Mouse (Mus musculus) hindbrain, postnatal 0 days (tissue): ENCODE results near the gene Dis3l2. TPM values are rescaled to one million over a fixed set of nuclear protein-coding genes. Genes with fewer than 3 reads are reported as not detected.

Experiments used
- ATAC-seq: fragments of 200-750 bp; cut with Nextera tagmentation; 2 replicates; pipeline ENCODE4 v1.8.0; 2017; ENCODE audit warnings: mild to moderate bottlenecking, moderate TSS enrichment, moderate library complexity
- DNase-seq: peaks from one replicate; pipeline ENCODE4 v3.0.0-alpha.2; 2015; ENCODE audit warnings: low spot score
- H3K27ac ChIP-seq: fragments of 300-500 bp; sonication (generic); 2 replicates; pipeline ENCODE4 v1.5.1; 2014; ENCODE audit warnings: mild to moderate bottlenecking
- H3K27me3 ChIP-seq: fragments of 300-500 bp; sonication (generic); 2 replicates; pipeline ENCODE4 v1.6.1; 2014; ENCODE audit warnings: low read length, mixed read lengths; ENCODE audit not compliant: insufficient read depth
- H3K36me3 ChIP-seq: fragments of 300-500 bp; sonication (generic); 2 replicates; pipeline ENCODE4 v1.6.1; 2014; ENCODE audit warnings: low read length, mixed read lengths; ENCODE audit not compliant: insufficient read depth
- H3K4me1 ChIP-seq: fragments of 300-500 bp; sonication (generic); 2 replicates; pipeline ENCODE4 v1.6.1; 2014; ENCODE audit warnings: antibody characterized with exemption, low read length, mixed read lengths; ENCODE audit not compliant: insufficient read depth
- H3K4me2 ChIP-seq: fragments of 300-500 bp; sonication (generic); 2 replicates; pipeline ENCODE4 v1.6.1; 2014; ENCODE audit warnings: low read depth, mild to moderate bottlenecking, low read length, moderate library complexity, mixed read lengths
- H3K4me3 ChIP-seq: fragments of 300-500 bp; sonication (generic); 2 replicates; pipeline ENCODE4 v1.5.1; 2014; ENCODE audit warnings: low read length
- H3K9ac ChIP-seq: fragments of 300-500 bp; sonication (generic); replicated peaks from 2 replicates; pipeline ENCODE4 v1.6.1; 2014; ENCODE audit warnings: mild to moderate bottlenecking, low read length, moderate library complexity, mixed read lengths
- H3K9me3 ChIP-seq: fragments of 300-500 bp; sonication (generic); 2 replicates; pipeline ENCODE4 v1.6.1; 2016; ENCODE audit warnings: low read length, mixed read lengths
- CTCF ChIP-seq: IDR thresholded peaks from 2 replicates; pipeline ENCODE4 v1.5.1; 2016; ENCODE audit warnings: antibody characterized with exemption, control low read depth, low read depth
- WGBS: fragments of 180-500 bp; shearing (Covaris S2); extraction: QIAGEN DNeasy Blood & Tissue Kit; methylation state at CpG from one replicate; pipeline ENCODE4 v1.1.7; 2014; 5-methylcytosine and 5-hydroxymethylcytosine counted together
- polyA plus RNA-seq: library from polyadenylated mRNA; unstranded; fragments of >200 nt; fragmentation: Nextera tagmentation; extraction: Ambion mirVana; gene quantifications from 2 replicates; pipeline ENCODE4 v1.2.1, GENCODE M21; 2015
- total RNA-seq: library from RNA; depleted of rRNA; stranded (reverse); fragments of >200 nt; gene quantifications from 2 replicates; pipeline ENCODE4 v1.2.3, GENCODE M21; 2014

Dis3l2 gene
- total and polyA plus RNA-seq, 2 experiments from 2014 or later = 33.2 to 40.0 TPM

- no peaks in the 10 kb centered on the region for H3K4me1 ChIP-seq
- no peak for DNase-seq
- no peak overlapping the region for H3K4me3 ChIP-seq
- H3K27me3 ChIP-seq = no peaks in the 10 kb centered on the region
- no peaks in the 10 kb centered on the region for H3K9me3 ChIP-seq
- no peak overlapping the region for H3K27ac ChIP-seq
- WGBS = 89% methylated on average over 8 of the region's 8 CpGs
- H3K4me2 ChIP-seq = no peak overlapping the region
- no peak for TF ChIP-seq CTCF
- no peak for ATAC-seq
- H3K36me3 ChIP-seq = no peaks in the 10 kb centered on the region
- H3K9ac ChIP-seq = no peak overlapping the region
Measured at GRCm38 (mm10) chr1:86753416-86753815, 49.8 kb downstream of the Dis3l2 start.

GRCm38 (mm10) chr1:86754335-86754734 lies 50.7 kb downstream of the Dis3l2 start:
- no peaks in the 10 kb centered on the region for H3K9me3 ChIP-seq
- DNase-seq (no peak), ATAC-seq (no peak)
- H3K4me3 ChIP-seq = no peak overlapping the region
- H3K27ac ChIP-seq = no peak overlapping the region
- no peak overlapping the region for H3K9ac ChIP-seq
- WGBS = 90% methylated on average over 3 of the region's 3 CpGs
- H3K36me3 ChIP-seq = no peaks in the 10 kb centered on the region
- H3K4me2 ChIP-seq = no peak overlapping the region
- H3K4me1 ChIP-seq = no peaks in the 10 kb centered on the region
- no peak for TF ChIP-seq CTCF
- H3K27me3 ChIP-seq = no peaks in the 10 kb centered on the region

GRCm38 (mm10) chr1:86758091-86758490 lies 54.5 kb downstream of the Dis3l2 start:
- no peak for TF ChIP-seq CTCF
- 82% methylated on average over 6 of the region's 6 CpGs for WGBS
- H3K4me1 ChIP-seq = no peaks in the 10 kb centered on the region
- no peak overlapping the region for H3K27ac ChIP-seq
- DNase-seq = no peak
- no peaks in the 10 kb centered on the region for H3K9me3 ChIP-seq
- H3K9ac ChIP-seq = no peak overlapping the region
- peaks cover 4% of the 10 kb centered on the region; the same call in 1 of the 2 replicates for H3K36me3 ChIP-seq
- no peak for ATAC-seq
- no peak overlapping the region for H3K4me2 ChIP-seq
- H3K4me3 ChIP-seq = no peak overlapping the region
- H3K27me3 ChIP-seq = no peaks in the 10 kb centered on the region

GRCm38 (mm10) chr1:86762161-86762560 lies 58.6 kb downstream of the Dis3l2 start:
- H3K4me1 ChIP-seq = no peaks in the 10 kb centered on the region
- H3K9ac ChIP-seq = no peak overlapping the region
- no peak overlapping the region for H3K4me2 ChIP-seq
- TF ChIP-seq CTCF = no peak
- 84% methylated on average over 6 of the region's 6 CpGs for WGBS
- peak; percentile 5 for DNase-seq
- ATAC-seq = no peak
- H3K27me3 ChIP-seq = no peaks in the 10 kb centered on the region
- peaks cover 9% of the 10 kb centered on the region; the same call in 1 of the 2 replicates for H3K36me3 ChIP-seq
- no peak overlapping the region for H3K4me3 ChIP-seq
- H3K9me3 ChIP-seq = no peaks in the 10 kb centered on the region
- H3K27ac ChIP-seq = no peak overlapping the region

GRCm38 (mm10) chr1:86801241-86801640 lies 97.6 kb downstream of the Dis3l2 start:
- H3K9ac ChIP-seq = no peak overlapping the region
- DNase-seq (no peak), ATAC-seq (no peak)
- H3K27ac ChIP-seq = no peak overlapping the region
- no peak for TF ChIP-seq CTCF
- no peaks in the 10 kb centered on the region for H3K9me3 ChIP-seq
- WGBS = 85% methylated on average over 2 of the region's 2 CpGs
- H3K4me1 ChIP-seq = no peaks in the 10 kb centered on the region
- H3K4me3 ChIP-seq = no peak overlapping the region
- no peaks in the 10 kb centered on the region for H3K27me3 ChIP-seq
- no peak overlapping the region for H3K4me2 ChIP-seq
- no peaks in the 10 kb centered on the region for H3K36me3 ChIP-seq

GRCm38 (mm10) chr1:86811756-86812155 lies 108.1 kb downstream of the Dis3l2 start:
- H3K36me3 ChIP-seq = no peaks in the 10 kb centered on the region
- H3K9ac ChIP-seq = no peak overlapping the region
- DNase-seq (no peak), ATAC-seq (no peak)
- no peaks in the 10 kb centered on the region for H3K27me3 ChIP-seq
- no peak for TF ChIP-seq CTCF
- H3K27ac ChIP-seq = no peak overlapping the region
- no peak overlapping the region for H3K4me2 ChIP-seq
- WGBS = 79% methylated on average over 3 of the region's 3 CpGs
- H3K9me3 ChIP-seq = no peaks in the 10 kb centered on the region
- no peaks in the 10 kb centered on the region for H3K4me1 ChIP-seq
- H3K4me3 ChIP-seq = no peak overlapping the region

- no peak overlapping the region for H3K4me3 ChIP-seq
- H3K4me1 ChIP-seq = no peaks in the 10 kb centered on the region
- H3K4me2 ChIP-seq = no peak overlapping the region
- DNase-seq = no peak
- H3K27me3 ChIP-seq = no peaks in the 10 kb centered on the region
- H3K9me3 ChIP-seq = no peaks in the 10 kb centered on the region
- no peaks in the 10 kb centered on the region for H3K36me3 ChIP-seq
- no peak for TF ChIP-seq CTCF
- WGBS = 46% methylated on average over 1 of the region's 1 CpGs
- ATAC-seq = no peak
- H3K27ac ChIP-seq = no peak overlapping the region
- H3K9ac ChIP-seq = no peak overlapping the region
Measured at GRCm38 (mm10) chr1:86822266-86822665, 118.7 kb downstream of the Dis3l2 start.
